Mouse (Mus musculus): ENCODE measurements around the gene Gm20388.
A peak's percentile ranks its signal among the peaks of the same experiment; 100 is the strongest.
"Not testable (repeated sequence)": the region's sequence is repeated elsewhere in the genome, so short reads cannot be mapped to it uniquely, and the experiment has no call there.

Gene Gm20388

DNA sequence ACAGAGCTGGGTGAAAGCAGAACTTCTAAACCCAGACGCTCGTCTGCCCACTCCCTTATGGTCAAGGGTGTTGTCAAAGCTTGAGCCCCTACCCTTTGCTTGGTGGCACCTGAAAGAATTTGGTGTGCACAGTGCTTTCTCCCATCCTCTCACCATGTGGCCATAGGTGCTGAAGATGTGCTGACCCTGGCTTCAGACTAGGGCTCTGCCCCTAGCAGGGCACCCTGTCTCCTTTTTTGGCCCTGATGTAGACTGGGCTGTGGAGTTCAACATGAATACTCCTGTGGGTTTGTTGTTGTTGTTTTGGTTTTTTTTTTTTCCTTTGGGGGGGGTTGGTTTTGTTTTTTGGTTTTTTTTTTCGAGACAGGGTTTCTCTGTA, 3512.1 kb downstream of the Gm20388 start:
- no peak for DNase-seq (ENCODE audit: low read depth, low spot score)

DNA sequence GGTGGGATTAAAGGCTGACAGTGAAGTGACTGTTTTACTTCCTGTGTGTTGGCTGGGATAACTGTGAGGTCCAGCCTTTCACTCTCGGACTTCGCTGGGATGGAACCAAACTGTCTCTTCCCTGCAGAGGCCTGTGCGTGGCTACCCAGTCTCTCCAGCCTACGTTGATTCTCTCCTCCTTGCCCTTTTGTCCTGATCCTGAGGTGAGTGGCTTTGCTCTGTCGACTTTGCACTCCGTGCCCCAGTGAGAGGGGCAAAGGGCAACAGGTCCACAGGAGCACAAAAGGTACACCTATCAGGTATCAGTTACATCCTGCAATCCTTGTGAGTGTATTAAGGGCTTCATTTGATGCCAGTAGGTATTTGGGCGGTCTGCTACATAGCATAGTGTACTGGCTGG, 3512.8 kb downstream of the Gm20388 start, which contains the start of gene Def8:
TSS of gene Def8 (plus strand) at position 87 of the 400 bp plus-strand sequence.
- no peak for DNase-seq (ENCODE audit: low read depth, low spot score)

DNA sequence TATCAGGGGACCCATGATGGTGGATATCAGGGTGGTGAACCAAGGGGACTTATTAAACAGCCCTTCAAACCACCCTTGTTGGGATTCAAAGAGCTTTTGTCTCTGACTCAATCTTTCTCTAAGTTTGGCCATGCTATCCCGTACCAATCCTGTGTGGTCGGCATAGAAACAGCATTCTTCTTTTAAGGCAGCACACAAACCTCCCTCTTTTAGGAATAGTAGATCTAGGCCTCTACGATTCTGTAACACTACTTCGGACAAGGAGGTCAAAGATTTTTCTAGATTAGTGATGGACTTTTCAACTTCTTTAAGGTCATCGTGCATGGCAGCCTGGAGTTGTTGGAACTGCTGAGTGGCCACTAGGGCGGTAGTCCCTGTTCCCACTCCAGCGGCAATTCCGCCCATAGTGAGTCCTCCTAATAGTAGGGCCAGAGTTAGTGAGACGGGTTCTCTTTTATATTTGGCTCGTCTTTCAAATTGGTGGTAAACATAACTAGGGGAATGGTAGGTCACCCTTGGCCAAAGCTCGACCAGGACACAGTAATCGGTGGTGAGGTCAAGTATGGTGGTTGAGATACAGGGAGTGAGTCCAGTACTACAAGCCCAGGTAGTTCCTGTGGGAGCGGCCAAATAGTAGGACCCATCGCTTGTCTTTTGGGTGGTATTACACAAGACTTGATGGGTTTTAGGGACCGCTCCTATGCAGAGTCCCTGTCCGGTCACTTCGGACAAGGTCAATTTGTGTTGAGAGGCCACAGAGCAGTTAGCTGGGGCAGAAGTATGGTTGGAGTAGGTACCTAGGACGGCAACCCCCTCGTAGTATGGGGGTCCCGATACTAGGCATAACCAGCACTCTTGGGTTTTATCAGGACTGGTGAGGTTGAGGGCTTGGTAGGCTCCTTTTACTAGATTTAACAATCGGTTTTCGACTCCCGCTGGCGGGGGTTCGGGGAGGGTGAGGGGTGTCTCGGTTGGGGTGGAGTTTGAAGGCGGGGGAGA, 3516.2 kb downstream of the Gm20388 start:
- no peak for DNase-seq (ENCODE audit: low read depth, low spot score)

DNA sequence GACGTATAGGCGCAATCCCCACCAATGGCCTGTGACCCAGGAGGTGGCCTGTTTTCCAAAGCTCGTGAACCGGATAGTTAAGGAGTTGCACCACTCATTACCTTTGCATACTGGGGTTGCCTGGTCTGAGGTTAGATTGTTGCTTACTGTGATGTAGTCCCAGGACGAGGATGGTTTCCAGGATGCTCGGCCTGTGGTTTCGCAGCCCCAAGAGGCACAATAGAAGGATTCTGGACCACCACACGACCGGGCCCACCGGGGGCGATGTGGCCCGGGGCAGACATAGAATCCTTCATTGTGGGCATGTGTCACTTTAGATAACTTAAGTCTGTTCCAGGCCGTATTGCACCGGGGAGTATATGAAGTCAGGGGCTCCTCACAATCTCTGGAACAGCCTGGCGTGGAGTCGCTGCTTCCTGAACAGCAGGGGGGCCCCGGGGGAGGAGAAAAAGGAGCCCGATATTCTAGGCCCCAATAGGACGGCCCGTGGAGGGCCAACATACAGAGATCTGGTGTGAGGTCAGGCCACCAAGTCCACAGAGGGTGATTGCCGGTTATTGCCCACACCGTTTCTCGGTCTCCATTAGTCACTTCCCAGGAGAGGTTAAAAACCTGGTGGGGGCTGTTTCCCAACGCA, 3517.1 kb downstream of the Gm20388 start:
- no peak for DNase-seq (ENCODE audit: low read depth, low spot score)

DNA sequence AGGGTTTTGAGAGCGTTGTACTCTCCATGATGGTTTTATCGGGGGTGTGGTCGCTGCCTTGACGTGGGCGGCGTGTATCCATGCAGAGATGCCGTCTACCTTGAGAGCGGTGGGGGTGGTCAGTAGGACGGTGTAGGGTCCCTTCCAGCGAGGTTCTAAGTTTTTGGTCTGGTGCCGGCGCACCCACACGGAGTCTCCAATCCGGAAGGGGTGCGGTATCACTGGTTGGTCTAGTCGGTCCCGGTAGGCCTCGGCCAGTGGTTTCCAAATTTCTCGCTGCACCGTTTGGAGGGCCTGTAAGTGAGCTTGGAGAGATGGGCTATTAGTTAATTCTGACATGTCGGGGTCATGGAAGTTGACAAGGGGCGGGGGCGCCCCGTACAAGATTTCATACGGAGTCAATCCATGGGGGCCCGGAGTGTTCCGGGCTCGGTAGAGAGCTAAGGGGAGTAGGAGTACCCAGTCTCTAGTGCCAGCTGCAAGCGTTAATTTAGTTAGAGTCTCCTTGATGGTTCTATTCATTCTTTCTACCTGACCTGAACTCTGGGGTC, 3517.8 kb downstream of the Gm20388 start:
- DNase-seq (ENCODE audit: low read depth, low spot score): no peak

DNA sequence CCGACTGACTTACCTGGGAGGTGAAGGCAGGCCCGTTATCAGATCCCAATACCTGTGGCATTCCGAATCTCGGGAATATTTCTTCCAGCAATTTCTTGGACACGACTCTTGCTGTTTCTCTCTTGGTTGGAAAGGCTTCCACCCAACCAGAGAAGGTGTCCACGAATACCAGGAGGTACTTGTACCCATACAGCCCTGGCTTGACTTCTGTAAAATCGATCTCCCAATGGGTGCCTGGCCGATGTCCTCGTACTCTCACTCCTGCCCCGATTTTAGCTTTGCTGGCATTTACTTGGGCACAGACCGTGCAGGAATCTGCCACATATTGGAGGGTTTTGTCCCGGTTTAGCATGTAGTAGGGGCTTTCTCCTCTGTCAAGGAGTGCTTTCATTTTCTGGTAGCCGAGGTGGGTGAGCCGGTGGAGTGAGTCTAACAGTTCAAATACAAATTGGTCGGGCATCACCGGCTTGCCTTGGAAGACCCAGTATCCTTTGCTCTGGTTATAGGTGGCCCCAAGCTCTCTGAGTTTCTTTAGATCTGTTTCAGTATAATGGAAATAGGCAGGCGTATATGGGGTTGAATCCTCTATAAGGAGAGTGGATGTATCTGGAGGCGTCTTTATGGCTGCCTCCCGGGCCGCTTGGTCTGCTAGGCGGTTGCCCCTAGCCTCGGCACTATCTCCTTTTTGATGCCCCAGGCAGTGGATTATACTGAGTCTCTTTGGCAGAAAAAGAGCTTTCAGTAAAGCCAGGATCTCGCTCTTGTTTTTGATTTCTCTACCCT, 3518.5 kb downstream of the Gm20388 start:
- no peak for DNase-seq (ENCODE audit: low read depth, low spot score)

DNA sequence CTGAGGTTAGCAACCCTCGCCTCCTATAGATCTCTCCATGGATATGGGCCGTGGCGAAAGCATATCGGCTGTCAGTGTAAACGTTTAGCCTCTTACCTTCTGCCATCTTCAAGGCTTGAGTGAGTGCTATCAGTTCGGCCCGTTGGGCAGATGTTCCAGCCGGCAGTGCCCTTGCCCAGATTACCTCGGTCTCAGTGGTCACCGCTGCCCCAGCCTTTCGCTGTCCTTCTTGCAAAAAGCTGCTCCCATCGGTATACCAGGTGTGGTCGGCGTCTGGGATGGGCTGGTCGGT, 3519.0 kb downstream of the Gm20388 start:
- DNase-seq (ENCODE audit: low read depth, low spot score): not testable (repeated sequence)

DNA sequence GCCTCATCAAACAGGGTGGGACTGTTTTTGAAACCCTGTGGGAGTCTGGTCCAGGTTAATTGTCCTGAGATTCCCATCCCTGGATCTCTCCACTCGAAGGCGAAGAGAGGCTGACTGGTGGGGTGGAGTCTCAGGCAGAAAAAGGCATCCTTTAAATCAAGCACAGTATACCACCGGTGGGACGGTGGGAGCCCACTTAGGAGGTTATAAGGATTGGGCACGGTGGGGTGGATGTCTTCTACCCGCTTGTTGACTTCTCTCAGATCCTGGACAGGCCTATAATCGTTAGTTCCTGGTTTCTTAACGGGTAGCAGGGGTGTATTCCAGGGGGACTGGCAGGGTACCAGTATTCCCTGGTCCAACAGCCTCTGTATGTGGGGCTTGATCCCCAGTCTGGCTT, 3520.3 kb downstream of the Gm20388 start:
- DNase-seq (ENCODE audit: low read depth, low spot score): not testable (repeated sequence)

DNA sequence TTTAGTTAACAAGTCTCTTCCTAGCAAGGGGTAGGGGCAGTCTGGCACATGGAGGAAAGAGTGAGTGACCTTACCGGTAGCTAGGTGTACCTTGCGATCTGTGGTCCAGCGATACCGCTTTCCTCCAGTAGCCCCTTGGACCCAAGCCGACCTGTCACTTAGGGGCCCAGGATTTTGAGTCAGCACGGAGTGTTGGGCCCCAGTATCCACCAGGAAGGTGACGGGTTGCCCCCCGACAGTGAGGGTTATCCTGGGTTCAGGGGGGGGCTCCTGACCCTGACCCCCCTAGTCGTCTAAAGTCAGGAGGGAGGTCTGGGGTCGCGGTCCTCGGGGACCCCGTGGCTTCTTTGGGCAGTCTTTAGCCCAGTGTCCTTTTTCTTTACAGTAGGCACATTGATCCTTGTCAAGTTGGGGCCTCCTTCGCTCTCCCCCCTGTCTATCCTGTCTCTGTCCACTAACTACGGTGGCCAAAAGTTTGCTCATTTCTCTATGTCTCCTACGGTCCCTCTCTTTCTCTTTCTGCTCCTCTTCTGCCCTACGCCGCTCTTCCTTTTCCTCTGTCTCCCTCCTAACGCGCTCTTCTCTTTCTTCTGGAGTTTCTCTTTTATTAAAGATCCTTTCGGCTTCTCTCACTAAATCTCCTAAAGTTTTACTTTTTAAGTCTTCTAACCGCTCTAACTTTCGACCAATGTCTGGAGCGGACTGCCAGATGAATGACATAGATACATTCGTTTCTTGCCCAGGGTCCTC, 3521.2 kb downstream of the Gm20388 start:
- no peak for DNase-seq (ENCODE audit: low read depth, low spot score)

DNA sequence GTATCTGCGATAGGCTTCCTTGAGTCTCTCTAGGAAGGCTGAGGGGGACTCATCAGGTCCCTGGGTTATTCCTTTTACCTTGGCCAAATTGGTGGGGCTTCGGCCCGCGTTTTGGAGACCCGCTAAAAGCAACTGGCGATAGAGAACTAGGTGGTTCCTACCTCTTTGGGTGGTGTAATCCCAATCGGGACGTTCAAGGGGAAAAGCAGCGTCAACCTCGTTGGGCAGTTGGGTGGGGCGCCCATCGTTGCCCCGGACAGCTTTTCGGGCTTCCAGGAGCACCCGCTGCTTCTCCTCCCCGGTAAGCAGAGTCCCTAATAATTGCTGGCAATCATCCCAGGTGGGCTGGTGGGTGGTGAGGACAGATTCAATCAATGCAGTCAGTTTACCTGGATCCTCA, 3521.7 kb downstream of the Gm20388 start:
- no peak for DNase-seq (ENCODE audit: low read depth, low spot score)

DNA sequence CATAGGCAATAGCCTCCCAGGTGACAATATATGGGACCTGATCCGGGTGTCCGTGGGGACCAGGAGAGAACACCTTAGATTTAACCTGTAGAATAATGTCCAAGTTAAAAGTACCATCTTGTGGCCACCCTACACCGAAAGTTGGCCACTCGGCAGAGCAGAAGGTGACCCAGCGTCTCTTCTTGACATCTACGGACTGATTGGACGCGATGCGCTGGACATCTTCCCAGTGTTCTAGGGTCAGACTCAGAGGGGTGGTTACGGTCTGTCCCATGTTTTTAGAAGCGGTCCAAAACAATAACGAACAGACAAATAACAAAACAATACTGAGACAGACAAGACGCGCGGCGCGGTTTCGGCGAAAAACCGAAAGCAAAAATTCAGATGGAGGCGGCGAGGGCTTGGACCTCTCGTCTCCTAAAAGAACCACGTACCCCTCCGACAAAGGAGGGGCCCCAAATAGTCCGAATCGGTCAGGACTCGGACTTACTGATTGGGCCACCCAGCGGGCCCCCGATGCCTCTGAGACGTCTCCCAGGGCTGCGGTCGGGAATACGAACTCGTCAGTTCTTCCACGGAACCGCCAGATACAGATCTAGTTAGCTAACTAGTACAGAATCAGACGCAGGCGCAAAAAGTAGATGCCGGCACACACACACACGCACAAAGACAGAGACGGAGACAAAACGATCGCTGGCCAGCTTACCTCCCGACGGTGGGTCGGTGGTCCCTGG, 3522.8 kb downstream of the Gm20388 start:
- DNase-seq (ENCODE audit: low read depth, low spot score): not testable (repeated sequence)

DNA sequence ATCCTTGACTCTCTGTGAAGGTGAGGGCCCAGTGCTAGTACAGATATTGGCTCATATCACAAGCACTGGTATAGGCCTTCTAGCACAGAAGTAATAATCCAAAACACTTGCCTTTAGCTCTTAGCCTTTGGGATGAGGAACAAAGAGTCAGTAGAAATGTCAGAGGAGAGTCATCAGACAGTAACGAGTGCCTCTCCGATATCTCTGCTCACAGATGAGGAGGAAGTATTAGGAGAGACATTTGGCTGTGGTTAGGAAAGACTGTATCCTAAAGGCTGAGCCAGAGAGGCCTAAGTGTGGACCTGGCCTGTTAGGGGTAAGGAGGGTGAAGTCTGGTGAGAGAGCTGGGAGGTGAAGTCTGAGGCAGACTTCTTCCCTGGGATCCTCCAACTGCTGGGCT, 3531.1 kb downstream of the Gm20388 start:
- DNase-seq (ENCODE audit: low read depth, low spot score): no peak

DNA sequence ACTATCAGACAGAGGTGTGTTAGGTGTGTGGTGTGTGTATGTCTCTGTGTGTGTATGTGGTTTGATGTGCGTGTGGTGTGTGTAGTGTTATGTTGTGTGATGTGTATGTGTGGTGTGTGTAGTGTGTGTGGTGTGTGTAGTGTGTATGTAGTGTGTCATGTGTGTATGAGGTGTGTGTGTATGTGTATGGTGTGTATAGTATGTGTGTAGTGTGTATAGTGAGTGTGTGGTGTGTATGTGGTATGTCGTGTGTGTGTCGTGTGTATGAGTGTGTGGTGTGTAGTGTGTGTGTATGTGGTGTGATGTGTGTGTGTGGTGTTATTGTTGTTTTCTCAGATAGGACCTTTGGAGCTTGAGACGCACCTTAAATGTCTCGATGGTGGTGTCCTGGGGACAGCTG, 3531.7 kb downstream of the Gm20388 start:
- DNase-seq (ENCODE audit: low read depth, low spot score): no peak

DNA sequence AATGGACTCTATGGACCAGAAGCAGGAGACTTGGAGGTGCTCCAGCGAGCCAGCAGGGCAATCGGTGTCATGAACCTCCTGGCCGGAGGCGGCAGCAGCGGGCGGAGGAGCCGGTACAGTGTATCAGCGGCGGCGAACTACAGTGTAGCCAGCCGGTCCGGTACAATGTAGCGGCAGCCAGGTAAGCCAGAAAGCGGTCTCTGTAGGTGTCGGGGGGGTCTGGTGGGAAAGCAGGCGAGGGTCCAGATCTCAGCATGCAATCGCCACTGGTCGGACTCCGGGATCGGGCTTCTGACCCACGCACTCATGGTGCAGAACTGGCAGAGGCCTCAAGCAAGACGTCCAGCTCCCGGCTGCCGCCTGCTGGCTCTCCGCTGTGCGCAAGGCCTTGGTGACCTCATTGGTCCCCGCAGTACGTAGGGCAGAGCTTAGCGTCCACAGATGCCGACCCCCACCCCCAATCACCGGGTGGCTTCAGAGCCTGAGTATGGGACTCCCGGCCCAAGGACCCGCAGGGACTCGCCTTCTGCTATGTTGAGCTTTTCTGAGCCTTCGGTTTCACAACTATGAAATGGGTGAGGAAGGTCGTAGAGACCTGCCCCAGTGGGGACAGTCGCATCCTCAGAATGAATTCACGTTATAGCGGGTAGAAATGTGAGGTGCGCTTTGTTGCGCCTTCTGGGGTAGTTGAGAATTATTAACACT, 3532.4 kb downstream of the Gm20388 start:
- DNase-seq (ENCODE audit: low read depth, low spot score): peak; percentile 93

DNA sequence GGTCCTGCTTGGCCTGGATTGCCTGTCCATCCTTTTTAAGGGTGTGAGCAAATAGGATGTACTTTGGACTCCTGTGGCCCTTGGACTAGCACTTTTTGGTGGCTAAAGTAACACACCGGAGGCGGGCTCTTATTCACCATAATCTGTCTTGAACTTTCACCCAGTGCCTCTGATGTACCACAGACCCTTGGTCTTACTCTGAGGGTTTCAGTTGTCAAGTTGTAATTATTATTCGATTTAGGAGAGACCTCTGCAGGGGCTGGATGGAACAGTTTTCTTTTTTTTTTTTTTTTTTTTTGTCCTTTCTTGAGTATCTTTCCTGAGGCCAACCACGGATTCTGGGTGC, 3532.9 kb downstream of the Gm20388 start:
- no peak for DNase-seq (ENCODE audit: low read depth, low spot score)

DNA sequence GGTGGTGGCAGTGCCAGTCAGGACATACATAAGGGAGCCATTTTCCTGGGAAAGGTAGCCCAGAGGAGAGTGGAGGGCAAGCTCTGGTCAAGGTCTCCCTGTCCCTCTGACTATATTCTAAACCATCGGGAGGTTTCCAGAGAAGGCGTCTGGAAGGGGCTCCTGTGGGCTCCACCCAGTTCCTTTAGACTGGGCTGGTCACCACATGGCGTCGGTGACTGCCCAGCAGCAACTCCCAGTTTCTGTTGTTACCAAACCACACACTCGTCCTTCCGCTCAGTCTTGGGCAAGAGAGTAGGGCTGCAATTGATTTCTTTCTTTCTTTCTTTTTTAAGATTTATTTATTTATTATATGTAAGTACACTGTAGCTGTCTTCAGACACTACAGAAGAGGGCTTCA, 3533.5 kb downstream of the Gm20388 start:
- DNase-seq (ENCODE audit: low read depth, low spot score): no peak

DNA sequence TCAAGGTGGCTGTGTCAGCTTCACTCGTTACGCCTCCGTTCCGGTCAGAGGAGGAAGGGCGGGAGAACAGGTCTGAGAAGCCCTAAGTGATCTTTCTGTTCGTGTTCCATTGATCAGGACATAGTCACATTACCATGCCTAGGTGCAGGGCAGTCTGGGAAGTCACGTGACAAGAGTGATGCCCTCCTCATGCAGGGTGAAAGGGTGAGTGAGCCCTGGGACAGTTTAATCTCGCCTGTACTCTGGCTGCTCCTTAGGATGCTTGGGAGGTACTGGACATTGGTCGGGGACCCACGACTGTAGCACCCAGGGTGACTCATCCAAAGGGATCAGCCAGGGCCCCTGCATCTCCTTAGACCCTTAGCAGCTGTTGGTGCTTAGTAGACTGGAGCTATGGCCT, 3535.3 kb downstream of the Gm20388 start:
- no peak for DNase-seq (ENCODE audit: low read depth, low spot score)

DNA sequence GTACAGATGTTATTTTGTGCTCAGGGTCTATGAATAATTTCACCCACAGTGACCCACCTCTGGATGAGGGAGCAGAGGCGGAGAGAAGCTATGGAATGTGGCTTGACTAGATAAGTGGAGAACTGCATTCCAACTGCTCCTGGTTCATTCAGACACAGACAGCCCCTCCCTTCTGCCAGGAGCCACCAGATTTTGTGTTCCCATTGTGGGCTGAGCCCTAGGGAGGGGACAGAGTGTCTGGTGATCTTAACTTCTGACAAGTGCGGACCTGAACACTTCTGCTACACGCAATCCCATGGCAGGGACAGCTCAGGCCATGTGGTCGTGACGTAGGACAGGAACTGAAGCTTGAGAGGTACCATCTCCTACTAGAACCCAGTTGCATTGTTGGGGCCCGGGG, 3536.2 kb downstream of the Gm20388 start:
- no peak for DNase-seq (ENCODE audit: low read depth, low spot score)

DNA sequence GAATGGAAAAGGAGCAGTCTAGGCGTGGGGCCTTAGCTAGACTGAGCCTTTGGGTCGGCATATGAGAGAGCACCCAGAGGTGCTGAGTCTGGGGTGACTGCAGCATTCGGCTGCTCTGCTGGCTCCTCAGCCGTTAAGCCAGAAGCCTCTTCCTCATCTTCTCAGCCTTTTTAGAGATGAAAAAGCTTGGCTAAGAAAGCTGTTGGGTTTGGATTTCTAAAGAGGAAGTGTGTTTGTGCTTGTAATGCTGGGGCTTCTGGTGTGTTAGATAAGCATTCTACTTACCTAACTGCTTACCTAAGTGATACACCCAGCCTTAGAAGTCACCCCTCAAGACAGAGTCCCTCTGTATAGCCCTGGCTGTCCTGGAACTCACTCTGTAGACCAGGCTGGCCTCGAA, 3540.1 kb downstream of the Gm20388 start:
- DNase-seq (ENCODE audit: low read depth, low spot score): no peak

DNA sequence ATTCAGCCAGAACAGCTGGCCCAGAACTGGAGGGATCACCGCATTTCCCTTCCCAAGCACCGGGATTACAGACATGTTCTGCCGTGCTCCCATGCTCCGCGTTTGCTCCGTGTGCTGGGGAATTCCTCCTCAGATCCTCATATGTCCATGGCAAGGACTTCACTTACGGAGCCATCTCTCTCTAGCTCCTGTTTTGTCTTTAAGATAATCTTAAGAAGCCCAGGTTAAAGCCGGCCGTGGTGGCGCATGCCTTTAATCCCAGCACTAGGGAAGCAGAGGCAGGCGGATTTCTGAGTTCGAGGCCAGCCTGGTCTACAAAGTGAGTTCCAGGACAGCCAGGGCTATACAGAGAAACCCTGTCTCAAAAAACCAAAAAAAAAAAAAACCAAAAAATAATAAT, 3541.1 kb downstream of the Gm20388 start:
- DNase-seq (ENCODE audit: low read depth, low spot score): not testable (repeated sequence)

All from CD4-positive helper T cell, adult 2 months (primary cell).